Mouse (Mus musculus) granulocyte monocyte progenitor cell, adult 5-6 weeks (primary cell): Measurements from ENCODE around the gene Lrmda. TPM values are rescaled to one million over a fixed set of nuclear protein-coding genes. Genes with fewer than 3 reads are reported as not detected.
A peak's percentile ranks its signal among the peaks of the same experiment; 100 is the strongest.
"Not testable (repeated sequence)": the region's sequence is repeated elsewhere in the genome, so short reads cannot be mapped to it uniquely, and the experiment has no call there.

Source experiments
- ATAC-seq: replicated peaks from 2 replicates; pipeline ENCODE4 v1.8.0; 2016; ENCODE audit warnings: mild to moderate bottlenecking, moderate TSS enrichment, inconsistent platforms; ENCODE audit not compliant: poor library complexity, severe bottlenecking
- total RNA-seq, 2 experiments: library from RNA; stranded (forward) in 1 of 2; stranded (reverse) in 1 of 2; fragments of 200-712, 200-1000 nt in 1 of 2; fragments of >200 nt in 1 of 2; fragmentation: Nextera tagmentation in 1 of 2; gene quantifications; 2 replicates each; pipeline ENCODE4 v1.2.3; 2014 to 2017

Lrmda gene
- total RNA-seq, 2 experiments from 2014 or later: 19.3 to 30.9 TPM

DNA sequence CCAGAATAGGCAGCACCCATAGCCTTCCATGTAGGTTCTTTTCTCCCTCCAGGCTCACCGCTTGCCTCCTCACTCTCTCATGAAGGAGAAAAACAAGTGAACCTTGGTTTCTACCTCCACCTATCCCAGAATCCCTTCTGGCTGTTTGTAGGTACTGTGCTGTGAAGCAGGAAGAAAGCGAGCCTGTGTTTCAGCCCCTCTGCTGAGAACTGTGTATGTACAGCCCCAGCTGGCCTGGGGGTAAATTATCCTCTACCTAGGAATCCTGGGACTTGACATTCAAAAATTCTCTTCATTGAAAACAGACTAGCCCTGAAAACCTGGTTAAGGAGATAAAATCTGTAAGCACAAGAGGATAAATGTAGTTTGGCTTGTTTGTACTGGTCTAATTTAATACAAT is 529.7 kb downstream of the Lrmda start:
- no peak for ATAC-seq

DNA sequence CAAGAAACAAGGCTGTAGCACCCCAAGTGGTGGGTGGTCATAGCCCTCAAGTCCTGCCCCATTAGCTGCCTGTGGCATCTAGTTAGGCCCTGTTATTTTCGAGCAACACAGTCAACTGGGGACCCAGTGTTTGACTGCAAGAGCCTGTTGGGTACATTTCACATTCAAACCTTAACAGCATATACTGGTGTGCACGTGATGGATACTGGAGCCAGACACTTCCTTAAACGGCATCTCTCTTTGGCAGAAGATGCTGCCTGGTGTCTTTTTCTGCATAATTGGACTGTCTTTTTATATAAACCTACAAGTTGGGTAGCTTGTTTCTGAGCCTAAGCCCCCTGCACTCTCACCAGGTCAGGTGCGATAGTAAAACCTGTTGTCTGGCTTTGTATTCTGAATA is 532.8 kb downstream of the Lrmda start:
- ATAC-seq: no peak

DNA sequence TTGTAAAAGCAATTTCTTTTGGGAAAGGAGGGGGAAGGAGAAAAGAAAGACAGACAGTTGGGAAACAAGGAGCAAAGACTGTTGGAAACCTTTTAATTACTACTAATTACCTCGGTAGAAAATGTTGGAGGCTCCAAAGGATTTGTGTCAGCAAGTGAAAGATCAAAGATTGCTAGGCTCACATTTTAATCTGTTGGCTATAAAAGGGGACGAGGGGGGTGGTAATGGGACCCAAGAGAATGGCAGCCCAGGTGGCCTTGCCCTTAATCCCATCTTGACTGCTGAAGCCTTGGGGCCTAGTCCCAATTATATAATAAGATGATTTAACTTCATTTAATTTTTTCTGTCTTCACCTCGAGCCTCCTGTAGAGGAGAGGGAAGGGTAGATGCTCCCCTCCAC is 533.3 kb downstream of the Lrmda start:
- no peak for ATAC-seq

DNA sequence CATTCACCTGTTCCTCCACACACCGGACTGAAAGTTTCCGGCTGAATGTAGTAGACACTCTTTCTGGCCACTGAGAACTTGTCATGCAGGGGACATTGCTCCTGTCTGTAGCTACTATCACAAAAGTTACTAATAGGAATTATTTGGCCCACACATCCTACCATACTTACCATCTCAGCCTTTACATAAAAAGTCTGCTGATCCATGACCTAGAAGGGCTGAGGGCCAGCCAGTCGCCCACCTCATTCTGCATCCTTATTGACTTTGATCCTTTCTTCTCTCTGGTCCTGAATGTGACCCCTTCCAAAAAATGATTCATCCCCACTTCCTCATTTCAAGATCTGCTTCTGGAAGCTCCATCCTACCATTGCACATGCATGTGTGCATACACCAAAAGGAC is 534.2 kb downstream of the Lrmda start:
- no peak for ATAC-seq

DNA sequence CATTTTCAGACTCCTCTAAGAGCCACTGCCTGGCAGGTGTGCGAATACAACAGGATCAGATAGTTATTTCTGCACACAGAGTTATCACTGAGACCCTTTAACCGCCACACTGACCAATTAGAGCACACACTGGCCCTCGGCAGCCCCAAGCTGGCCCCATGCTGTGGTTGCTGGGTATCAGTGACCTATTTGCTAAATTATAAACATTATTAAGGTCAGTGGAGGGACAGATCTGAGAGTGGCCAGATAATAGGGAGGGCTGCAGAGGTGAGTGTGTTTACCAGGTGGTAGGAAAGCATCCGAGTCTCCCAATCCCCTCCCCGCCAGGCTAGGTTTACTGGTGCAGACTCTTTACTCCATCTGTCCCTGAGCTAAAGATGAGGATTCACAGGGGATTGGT is 553.0 kb downstream of the Lrmda start:
- no peak for ATAC-seq

DNA sequence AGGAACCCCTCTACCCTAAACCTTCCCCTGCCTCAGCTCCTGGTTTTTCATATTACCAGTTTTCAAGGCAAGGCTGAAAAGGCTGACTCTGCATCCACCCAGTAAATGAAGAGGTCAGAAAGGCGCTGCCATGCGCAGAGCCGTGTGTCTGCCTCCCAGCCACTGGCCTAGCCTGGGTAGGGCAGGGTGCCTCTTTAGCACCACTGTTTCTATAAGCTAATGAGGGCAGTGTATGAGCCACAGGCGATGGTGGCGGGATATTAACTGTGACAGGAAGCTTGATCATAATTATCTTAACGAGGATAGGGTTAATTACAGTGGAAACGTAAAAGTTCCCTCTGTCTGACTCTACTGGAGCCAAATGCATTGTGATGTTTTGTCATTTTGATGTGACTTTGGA is 554.1 kb downstream of the Lrmda start:
- no peak for ATAC-seq

DNA sequence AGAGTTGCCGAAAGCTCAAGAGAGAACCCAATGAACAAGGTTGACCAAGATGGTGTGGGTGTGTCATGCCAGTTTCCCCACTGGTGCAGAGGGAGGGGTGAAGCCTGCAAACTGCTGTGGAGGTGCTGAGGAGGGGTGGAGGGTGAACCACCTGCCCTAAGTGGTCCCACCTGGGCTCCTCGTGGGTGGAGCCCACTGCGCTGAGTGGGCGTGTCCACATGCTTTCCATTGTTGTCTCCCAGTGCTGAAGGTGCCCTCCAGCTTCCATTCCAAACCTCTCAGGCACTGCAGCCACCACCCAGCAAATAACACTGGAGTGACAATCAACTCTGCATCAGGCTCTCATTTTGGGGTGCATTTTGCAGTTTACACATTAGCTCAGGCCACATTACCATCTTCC is 554.5 kb downstream of the Lrmda start:
- ATAC-seq: no peak

DNA sequence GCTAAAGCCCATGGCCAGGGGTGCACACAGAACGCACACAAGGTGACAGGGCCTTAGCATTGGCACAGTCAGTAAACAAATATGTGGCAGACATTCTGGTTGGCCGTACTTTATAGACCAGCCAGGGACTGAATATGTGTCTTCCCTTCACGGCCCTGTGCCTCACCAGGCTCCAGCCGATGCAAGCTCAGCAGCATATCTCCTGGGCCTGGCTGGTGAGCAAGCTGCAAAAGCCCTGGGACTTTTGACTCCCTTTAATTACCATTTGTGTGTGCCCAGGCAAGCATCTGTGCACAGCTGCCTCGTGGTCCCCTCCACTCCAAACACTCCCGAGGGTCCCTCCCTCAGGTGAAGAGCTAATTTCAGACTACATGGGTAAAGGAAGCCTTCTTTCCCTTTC is 556.9 kb downstream of the Lrmda start:
- no peak for ATAC-seq

DNA sequence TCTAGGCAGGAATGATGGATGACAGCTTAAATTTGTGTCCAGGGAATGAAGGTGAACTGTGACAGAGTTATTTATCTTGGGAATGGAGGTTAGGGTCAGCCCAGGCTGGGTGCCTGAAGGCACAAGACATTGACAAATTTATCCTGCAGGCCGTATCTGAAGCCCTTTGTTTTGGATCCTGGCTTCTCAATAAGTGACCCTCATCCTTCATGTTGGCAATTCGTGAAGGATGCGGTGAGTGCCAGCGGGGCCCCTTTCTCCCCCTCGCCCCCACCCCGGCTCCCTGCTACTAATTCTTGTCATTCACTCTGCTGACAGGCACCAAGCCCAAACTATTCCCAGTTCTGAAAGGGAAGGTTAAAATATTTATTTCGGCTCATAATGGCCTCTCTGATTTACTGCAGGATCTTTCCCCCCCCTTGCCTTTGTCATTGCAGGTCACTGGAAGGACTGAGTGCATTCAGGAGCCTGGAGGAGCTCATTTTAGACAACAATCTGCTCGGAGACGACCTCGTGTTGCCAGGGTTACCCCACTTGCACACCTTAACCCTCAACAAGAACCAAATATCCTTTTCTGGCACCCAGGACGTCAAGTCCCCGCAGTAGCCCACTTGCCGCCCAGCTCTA is 558.0 kb downstream of the Lrmda start:
- no peak for ATAC-seq

DNA sequence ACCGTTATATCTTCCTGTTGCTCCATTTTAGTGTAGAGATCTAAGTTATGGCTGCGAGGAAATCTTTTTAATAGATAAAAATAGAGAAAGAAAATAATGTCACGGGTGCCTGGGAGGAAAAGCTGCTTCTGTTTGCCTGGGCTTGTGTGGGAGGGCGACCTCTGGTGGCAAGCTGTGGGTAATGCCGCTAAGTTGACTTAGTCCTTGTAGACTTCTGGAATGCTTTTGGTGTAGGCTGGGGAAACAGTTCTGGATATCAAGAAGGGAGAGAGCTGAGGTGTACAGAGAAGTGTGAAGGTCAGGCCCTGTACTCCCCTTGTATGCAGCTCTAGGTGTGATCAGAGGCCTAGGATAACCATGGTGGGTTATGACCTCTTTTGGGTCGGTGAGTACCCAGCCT is 558.7 kb downstream of the Lrmda start:
- ATAC-seq: peak; percentile 68

DNA sequence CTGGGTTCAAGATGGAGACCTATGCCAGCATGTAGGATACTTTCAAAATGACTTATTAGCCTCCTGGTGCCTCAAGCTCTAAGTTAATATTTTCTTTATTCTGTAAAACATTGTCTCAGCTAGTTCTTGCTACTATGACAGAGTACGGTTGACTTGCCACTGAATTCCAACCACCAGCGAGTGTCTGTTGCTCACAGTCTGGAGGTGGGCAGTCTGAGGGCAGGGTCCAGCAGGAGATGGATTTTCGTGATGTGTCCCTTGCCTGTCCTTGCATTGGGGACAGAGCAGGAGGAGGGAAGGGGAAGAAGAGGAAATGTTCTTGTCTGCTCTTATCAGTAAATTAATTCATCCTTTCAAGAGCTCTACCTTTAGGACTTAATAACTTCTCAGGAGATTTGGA is 559.5 kb downstream of the Lrmda start:
- ATAC-seq: no peak

DNA sequence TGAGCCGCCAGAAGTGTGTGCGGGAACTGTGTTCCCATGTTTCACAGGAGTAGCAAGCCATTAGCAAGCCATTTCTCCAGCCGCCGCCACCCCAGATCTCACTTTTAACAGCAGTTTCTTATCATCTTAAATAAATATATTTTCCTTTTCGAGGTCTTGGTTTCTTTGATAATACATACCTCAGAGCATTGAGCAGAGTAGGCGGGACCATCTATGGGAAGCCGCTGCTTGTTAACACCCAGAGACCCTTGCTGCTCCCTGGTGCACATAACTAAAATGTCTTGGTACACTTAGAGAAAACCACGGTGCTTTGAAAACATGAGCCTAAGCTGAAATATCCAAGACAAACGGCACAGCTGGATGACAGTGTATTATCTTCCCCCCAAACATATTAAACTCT is 562.6 kb downstream of the Lrmda start:
- ATAC-seq: no peak

DNA sequence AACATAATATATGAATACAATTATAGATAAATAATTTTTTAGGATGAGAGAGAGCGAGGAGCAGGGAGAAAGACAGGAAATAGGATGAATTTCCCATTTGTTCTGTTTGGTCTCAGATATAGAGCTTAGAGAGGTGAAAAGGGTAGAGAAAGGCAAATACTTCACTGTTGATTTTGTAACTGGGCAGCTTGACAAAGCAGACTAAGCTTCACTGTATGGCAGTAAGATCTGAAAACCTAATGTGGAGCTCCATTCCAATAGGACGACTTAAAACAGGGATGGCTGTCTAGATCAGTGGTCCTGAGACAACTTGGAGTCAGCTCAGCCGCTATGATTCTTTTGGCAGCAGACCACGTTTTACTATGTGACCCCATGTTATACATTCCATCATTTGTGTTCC is 566.8 kb downstream of the Lrmda start:
- no peak for ATAC-seq

DNA sequence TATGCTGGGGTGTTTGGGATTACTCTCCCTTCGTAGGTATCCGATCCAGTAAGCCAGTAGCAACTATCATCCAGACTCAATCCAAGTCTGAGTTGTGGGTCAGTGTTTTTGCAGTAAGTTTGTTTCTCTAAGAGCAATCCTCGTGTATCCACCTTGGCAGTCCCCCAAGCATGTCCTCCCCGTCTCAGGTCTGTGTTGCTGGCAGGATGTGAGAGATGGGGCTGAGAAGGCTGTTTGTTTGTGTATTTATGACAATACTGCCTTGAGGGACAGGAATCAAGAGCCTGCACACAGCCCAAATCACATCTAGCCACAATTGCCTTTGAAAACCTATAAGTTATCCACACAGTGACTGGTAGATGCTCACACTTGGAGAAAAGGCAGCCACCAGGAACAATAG is 567.3 kb downstream of the Lrmda start:
- ATAC-seq: no peak

DNA sequence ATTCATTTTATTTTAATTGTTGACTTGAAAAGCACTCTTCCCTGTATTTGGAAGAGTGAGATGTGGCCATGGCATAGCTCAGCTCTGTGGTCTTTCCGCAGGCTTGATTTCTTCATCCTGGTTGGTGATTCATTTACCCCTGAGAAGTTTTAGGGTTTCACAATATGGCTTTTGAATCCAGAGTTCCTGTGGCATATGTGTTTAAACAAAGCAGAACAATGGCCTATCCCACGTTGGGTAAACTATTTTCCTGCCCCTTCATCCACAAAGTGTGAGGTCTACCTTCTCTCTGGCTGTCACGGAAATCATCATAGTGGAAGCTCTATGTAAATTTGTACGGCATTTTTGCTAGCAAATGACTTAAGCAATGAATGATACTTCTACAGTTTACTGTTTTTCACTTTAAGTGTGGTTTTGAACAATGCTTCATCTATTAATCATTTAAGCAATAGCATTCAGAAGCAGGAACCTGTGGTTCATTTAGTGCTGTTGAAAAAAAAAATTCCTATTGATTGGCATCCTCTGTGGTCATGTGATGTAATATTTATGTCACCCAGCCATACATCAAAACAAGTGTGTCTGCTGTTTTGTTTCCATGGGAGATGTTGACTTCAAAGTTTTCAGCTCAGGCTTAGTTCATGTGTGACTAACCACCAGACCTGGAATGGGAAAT is 567.9 kb downstream of the Lrmda start:
- ATAC-seq: peak; percentile 90

DNA sequence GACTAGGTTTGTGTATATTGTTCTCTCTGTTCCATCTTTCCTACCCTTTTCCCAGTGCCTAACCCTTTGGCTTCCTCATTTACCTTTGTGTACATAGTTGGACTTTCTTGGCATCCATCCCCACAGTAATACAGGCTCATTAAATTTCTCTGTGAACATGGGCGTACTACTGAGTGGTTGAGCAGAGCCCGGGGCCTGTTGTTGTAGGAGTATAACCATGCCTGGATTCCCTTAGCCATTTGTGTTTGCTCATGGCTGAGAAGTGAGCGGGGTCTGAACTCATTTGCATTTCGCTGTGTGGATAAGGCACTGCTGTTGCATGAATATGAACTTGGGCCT is 568.4 kb downstream of the Lrmda start:
- ATAC-seq: no peak

DNA sequence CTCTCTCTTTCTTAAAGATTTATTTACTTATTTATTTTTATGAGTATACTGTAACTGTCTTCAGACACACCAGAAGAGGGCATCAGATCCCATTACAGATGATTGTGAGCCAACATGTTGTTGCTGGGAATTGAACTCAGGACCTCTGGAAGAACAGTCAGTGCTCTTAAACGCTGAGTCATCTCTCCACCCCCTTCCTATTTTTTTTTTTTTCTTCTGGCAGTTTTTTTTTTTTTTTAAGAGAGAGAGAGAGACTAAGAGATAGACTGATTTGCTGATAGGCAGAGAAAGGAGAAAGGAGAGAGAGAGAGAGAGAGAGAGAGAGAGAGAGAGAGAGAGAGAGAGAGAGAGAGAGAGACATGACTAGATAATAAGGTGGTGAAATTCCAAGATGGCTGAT is 568.9 kb downstream of the Lrmda start:
- ATAC-seq: not testable (repeated sequence)

DNA sequence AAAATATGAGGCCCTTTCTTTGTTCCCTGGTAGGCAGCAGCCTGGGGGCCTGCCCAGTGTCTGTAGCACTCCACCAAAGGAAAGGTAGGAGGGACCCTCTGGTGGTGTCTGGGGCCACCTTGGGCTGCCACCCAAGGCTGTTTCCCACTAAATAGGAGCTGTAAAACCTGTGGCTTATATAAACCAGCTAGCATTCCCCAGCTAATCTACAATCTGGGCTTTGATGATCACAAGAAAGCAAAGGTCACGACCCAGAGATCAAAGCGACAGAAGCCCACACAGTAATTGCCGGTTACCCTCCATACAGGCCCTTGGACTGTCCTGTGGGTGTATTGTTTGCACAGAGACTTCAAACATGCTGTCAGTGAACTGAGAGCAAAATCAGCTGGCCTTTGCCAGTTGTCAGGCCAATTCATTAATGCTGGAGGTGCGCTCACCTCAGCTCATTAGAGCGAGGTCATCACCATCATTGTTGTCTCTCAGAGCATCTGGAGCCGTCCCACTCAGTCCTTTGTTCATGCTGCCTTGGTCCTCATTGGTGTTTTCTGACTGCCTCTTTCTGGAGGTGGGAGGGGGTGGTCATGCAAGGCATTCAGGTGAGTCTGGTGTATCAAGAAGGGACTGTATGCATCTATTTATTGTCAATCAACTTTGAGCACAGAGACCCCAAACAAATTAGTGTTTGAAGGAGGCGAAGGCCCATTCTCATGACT is 570.1 kb downstream of the Lrmda start:
- no peak for ATAC-seq

DNA sequence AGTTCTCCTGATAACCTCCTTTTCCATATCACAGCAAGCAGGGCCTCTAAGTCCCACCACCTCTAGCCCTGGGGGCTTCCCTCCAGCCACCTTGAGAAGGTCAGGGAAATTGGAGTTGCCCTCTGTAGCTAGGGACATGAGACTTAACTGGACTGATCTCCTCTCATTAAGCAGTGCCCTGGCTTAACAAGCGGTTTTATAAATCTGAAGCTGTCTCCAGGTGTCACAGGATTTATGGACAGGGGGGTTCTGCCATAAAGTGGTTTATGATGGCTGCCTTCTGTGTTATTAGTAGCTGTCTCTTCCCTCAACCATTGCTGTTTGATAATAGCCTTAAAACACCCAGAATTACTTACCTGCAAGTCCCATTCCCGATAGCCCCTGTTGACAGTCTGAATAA is 571.7 kb downstream of the Lrmda start:
- no peak for ATAC-seq

DNA sequence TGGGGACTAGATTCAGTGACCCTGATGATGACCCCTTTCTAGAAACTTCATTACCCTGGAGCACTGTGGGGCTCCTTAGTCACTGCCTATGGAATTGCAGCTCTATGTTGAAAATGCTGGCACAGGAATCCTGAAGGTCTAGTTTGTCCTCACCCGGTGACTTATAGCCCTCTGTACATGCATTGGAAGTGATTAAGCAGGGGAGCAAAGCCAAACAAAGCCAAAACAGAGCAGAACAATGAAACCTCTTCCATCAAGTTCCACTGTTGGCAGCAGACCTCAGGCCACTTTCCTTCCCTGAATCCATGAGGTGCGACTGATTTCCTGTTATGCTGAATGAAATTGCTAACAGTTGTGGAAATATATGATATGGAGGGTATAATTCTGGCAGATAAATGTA is 578.0 kb downstream of the Lrmda start:
- ATAC-seq: no peak

DNA sequence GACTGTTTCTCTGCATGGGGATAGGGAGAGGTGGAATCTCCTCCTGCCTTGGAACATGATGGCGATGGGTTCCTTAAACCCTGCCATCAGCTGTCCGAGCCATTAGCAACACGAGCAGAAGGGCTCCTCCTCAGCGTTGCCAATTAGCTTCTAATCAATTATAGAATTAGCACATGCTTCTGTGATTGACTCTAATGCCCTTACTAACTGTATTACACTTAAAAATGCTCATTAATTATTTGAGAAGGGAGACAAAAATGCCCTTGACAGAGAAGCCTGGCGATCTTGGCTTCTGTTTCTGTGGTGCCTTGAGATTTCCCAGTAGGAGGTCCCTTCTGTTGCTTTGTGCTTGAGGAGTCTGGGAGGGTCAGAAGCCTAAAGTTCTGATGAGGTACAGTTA is 579.1 kb downstream of the Lrmda start:
- no peak for ATAC-seq

DNA sequence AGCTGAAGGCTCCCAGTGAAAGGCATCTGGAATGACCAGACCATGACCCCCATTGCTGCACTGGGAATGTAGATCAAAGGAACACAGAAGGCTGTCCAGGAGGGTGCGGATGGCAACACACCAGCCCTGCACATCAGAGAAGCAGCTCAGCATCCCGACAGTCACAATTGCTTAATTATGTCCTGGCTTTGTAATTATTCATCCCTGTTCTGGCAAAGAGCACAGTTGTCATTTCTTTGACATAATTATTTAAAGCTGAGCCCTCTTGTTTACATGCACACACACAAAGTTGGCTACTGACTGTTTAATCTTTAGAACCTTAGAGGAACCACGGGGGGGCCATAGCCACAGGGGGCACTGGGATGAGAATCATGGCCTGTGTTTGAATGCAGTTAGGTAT is 580.7 kb downstream of the Lrmda start:
- no peak for ATAC-seq
